Mouse (Mus musculus): ENCODE data around the gene Hectd4. TPM values are rescaled to one million over a fixed set of nuclear protein-coding genes. Genes with fewer than 3 reads are reported as not detected.
"Not testable (repeated sequence)": the region's sequence is repeated elsewhere in the genome, so short reads cannot be mapped to it uniquely, and the experiment has no call there.

Hectd4 gene
- polyA plus RNA-seq, 1 experiment from 2014 or later = 9.7 TPM

DNA sequence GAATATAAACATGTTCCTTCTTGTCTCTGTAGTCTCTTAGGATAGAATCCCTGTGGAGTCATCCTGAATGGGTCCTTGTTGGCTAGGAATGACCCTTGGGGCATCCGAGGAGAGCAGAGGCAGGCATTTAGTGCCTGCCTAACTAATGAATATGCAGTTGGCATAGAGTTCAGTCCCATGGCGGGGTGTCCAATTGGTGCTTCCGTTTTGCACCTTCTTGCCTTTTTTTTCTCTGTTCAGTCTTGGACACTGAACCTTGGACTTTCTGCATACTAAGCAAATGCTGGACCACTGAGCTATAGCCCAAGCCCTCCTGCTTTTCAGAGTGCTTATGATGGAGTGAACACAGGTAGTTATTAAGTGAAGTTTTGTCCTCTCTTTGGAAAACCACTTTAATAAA, 87.6 kb downstream of the Hectd4 start:
- ATAC-seq (ENCODE audit: low FRiP score) = no peak
- Histone ChIP-seq H3K9me3 (ENCODE audit: control insufficient read depth, low read length) (no peaks in the 10 kb centered on the region), H3K9ac (ENCODE audit: low read length) (no peak overlapping the region), H3K4me3 (ENCODE audit: low read depth, low read length) (no peak overlapping the region), H3K27me3 (ENCODE audit: control insufficient read depth, insufficient read depth, low read length) (no peaks in the 10 kb centered on the region), H3K27ac (ENCODE audit: low read depth, low read length) (no peak overlapping the region), H3K36me3 (ENCODE audit: control insufficient read depth, insufficient read depth, low read length) (peaks cover 24% of the 10 kb centered on the region), H3K4me1 (ENCODE audit: control insufficient read depth, insufficient read depth, low read length) (no peaks in the 10 kb centered on the region), H3K4me2 (no peak overlapping the region)
- WGBS = 88% methylated on average over 3 of the region's 3 CpGs
- no peak for DNase-seq (ENCODE audit: low spot score, missing footprints)

DNA sequence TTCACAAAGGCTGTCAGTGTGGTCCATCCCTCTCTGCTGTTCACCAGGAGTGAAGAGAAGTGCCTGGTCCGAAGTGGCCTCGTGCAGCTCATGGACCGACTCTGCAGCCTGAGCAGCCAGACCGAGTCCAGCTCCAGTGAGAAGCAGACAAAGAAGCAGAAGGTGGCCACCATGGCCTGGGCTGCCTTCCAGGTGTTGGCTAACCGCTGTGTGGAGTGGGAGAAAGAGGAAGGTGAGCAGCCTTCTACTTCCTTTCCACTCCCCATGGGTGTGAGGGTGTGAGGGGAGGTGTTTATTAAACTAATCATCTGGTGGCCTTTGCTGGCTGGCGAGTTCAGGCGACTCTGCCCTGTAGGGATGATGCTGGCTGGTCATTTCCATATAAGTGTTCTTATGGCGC, 91.6 kb downstream of the Hectd4 start:
- H3K27me3 ChIP-seq (ENCODE audit: control insufficient read depth, insufficient read depth, low read length) = no peaks in the 10 kb centered on the region
- H3K4me2 ChIP-seq = no peak overlapping the region
- 93% methylated on average over 8 of the region's 8 CpGs for WGBS
- H3K9ac ChIP-seq (ENCODE audit: low read length) = no peak overlapping the region
- H3K4me3 ChIP-seq (ENCODE audit: low read depth, low read length) = no peak overlapping the region
- ATAC-seq (ENCODE audit: low FRiP score) = no peak
- no peak for DNase-seq (ENCODE audit: low spot score, missing footprints)
- H3K27ac ChIP-seq (ENCODE audit: low read depth, low read length) = no peak overlapping the region
- peaks cover 35% of the 10 kb centered on the region for H3K36me3 ChIP-seq (ENCODE audit: control insufficient read depth, insufficient read depth, low read length)
- no peaks in the 10 kb centered on the region for H3K4me1 ChIP-seq (ENCODE audit: control insufficient read depth, insufficient read depth, low read length)
- no peaks in the 10 kb centered on the region for H3K9me3 ChIP-seq (ENCODE audit: control insufficient read depth, low read length)

DNA sequence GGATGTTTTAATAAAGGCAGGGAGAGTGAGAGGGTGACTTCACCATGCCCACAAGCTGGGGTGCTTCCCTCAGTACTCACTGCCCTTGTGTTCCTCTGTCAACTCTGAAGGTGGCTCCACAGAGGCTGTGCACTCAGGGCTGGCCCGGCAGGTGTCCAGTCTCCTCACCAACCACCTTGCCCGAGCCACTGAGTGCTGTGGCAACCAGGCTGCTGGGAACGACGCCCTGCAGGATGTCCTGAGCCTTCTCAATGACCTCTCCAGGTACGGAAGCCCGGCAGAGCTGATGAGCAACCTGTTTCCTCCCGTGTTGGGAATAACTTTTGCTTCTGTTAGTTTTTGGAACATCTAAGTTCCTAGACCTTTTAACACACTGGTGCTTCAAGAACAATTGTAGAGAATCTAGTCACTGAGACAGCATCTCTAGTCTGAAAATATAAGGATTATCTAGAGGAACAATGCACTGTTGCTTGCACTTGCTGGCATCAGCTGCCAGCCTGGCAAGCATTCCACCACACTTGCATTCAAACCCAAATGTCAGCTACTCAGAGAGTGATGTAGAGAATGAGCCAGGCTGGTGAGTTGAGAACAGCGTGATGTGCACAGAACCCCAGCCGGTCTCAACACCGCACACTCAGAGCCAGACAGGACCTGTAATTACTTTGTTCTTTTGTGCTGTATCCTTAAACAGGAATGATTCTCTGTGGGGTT, 93.9 kb downstream of the Hectd4 start:
- Histone ChIP-seq H3K9ac (ENCODE audit: low read length) (no peak overlapping the region), H3K4me1 (ENCODE audit: control insufficient read depth, insufficient read depth, low read length) (no peaks in the 10 kb centered on the region), H3K27ac (ENCODE audit: low read depth, low read length) (no peak overlapping the region), H3K36me3 (ENCODE audit: control insufficient read depth, insufficient read depth, low read length) (peaks cover 30% of the 10 kb centered on the region), H3K27me3 (ENCODE audit: control insufficient read depth, insufficient read depth, low read length) (no peaks in the 10 kb centered on the region), H3K4me3 (ENCODE audit: low read depth, low read length) (no peak overlapping the region), H3K4me2 (no peak overlapping the region), H3K9me3 (ENCODE audit: control insufficient read depth, low read length) (no peaks in the 10 kb centered on the region)
- 92% methylated on average over 10 of the region's 10 CpGs for WGBS
- ATAC-seq (ENCODE audit: low FRiP score) (no peak), DNase-seq (ENCODE audit: low spot score, missing footprints) (no peak)

DNA sequence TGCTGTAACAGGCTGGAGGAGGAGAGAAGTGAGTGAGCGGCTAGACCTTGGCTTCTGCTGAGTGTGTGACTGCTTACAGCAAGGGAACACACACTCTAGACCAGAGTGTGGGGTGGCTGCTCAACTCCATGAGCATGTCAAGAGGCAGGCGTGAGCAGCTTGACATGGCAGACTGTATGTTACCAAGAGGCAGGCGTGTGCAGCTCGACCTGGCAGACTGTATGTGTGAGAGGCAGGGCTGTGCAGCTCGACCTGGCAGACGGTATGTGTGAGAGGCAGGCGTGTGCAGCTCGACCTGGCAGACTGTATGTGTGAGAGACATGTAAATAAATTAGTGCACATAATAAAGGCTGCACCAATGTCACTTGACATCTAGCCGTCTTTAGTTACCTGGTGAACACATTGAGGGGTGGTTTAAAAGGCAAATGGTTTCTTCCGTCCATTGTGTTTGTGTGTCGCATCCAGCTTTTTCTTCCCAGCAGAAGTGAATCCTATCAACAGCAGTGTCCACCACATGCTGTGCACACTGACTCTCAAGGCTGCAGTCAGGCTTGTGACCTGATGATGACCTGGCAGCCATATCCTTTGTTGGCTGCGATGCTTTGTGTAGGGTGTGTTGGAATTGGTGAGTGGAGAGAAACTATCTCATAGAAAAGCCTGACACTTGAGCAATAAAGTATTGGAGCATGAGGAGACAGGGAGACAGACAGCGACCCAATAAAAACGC, 106.2 kb downstream of the Hectd4 start:
- WGBS = 91% methylated on average over 14 of the region's 14 CpGs
- Histone ChIP-seq H3K9ac (ENCODE audit: low read length) (no peak overlapping the region), H3K4me2 (no peak overlapping the region), H3K36me3 (ENCODE audit: control insufficient read depth, insufficient read depth, low read length) (peaks cover 20% of the 10 kb centered on the region), H3K4me3 (ENCODE audit: low read depth, low read length) (no peak overlapping the region), H3K9me3 (ENCODE audit: control insufficient read depth, low read length) (no peaks in the 10 kb centered on the region), H3K27ac (ENCODE audit: low read depth, low read length) (no peak overlapping the region), H3K4me1 (ENCODE audit: control insufficient read depth, insufficient read depth, low read length) (no peaks in the 10 kb centered on the region), H3K27me3 (ENCODE audit: control insufficient read depth, insufficient read depth, low read length) (no peaks in the 10 kb centered on the region)
- DNase-seq (ENCODE audit: low spot score, missing footprints) (no peak), ATAC-seq (ENCODE audit: low FRiP score) (no peak)

DNA sequence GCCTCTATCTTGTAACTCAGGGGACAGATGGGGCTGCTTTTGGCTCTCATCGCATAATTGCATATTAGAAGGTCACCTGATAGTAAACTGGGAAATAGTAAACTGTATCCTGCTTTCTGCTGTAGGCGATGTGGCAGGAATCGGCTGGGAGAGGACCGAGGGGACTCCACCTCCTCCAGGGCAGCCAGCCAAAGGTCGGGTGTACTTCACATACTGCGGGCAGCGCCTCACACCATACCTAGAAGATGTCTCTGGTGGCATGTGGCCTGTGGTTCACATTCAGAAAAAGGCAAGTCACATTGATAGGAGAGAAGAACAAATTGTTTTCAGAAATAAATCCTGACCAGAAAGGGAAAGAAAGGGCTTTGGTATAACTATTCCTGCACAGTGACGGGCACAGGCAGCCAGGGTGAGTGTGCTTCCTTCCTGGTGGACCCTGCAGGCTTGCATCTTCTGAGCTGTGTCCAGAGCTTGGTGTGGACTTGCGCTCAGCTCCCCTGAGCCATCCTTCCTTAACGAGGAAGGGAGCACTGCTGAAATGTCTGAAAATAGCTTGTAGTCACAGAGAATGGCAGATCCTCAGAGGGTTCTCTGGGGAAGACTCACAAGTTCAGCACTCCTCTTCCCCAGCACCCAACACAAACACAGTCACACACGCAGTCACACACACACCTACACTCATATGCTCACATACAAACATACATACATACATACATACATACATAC, 109.5 kb downstream of the Hectd4 start:
- no peak for ATAC-seq (ENCODE audit: low FRiP score)
- 89% methylated on average over 11 of the region's 11 CpGs for WGBS
- Histone ChIP-seq H3K9me3 (ENCODE audit: control insufficient read depth, low read length) (no peaks in the 10 kb centered on the region), H3K36me3 (ENCODE audit: control insufficient read depth, insufficient read depth, low read length) (peaks cover 22% of the 10 kb centered on the region), H3K9ac (ENCODE audit: low read length) (no peak overlapping the region), H3K4me2 (peak overlapping the region; percentile 15), H3K4me1 (ENCODE audit: control insufficient read depth, insufficient read depth, low read length) (no peaks in the 10 kb centered on the region), H3K27me3 (ENCODE audit: control insufficient read depth, insufficient read depth, low read length) (no peaks in the 10 kb centered on the region), H3K4me3 (ENCODE audit: low read depth, low read length) (peak overlapping the region; percentile 2; the same call in 1 of the 2 replicates), H3K27ac (ENCODE audit: low read depth, low read length) (no peak overlapping the region)
- no peak for DNase-seq (ENCODE audit: low spot score, missing footprints)

DNA sequence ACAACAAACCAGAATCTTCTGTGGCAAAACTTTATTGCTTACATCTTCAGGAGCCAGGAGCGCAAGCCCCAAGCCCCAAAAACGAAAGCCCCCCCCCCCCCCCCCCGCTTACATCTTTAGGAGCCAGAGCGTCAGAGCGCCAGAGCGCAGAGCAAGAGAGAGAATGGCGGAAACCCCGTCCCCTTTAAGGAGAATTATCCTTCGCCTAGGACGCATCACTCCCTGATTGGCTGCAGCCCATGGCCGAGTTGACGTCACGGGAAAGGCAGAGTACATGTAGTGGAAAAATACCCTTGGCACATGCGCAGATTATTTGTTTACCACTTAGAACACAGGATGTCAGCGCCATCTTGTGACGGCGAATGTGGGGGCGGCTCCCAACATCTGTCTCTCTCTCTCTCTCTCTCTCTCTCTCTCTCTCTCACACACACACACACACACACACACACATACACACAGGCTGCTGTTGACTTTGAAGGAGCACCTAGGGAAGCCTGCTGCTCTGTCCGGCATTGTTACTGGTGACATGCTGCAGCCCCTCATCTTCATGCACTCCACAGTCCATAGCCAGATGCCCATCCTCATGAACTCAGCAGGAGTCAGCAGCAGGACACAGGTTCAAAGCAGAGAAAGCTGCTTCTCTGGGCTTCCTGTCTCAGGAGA, 110.3 kb downstream of the Hectd4 start:
- Histone ChIP-seq H3K9ac (ENCODE audit: low read length) (0 out of 2 replicates have a peak overlapping the region, but pooled peaks have one; percentile 16), H3K4me2 (peak overlapping the region; percentile 17; the same call in 1 of the 2 replicates), H3K36me3 (ENCODE audit: control insufficient read depth, insufficient read depth, low read length) (peaks cover 17% of the 10 kb centered on the region), H3K4me3 (ENCODE audit: low read depth, low read length) (peak overlapping the region; percentile 2; the same call in 1 of the 2 replicates)
- not testable (repeated sequence) for H3K9me3 ChIP-seq (ENCODE audit: control insufficient read depth, low read length); DNase-seq (ENCODE audit: low spot score, missing footprints); ATAC-seq (ENCODE audit: low FRiP score); H3K27ac ChIP-seq (ENCODE audit: low read depth, low read length); H3K27me3 ChIP-seq (ENCODE audit: control insufficient read depth, insufficient read depth, low read length); H3K4me1 ChIP-seq (ENCODE audit: control insufficient read depth, insufficient read depth, low read length)
- 76% methylated on average over 6 of the region's 19 CpGs for WGBS

DNA sequence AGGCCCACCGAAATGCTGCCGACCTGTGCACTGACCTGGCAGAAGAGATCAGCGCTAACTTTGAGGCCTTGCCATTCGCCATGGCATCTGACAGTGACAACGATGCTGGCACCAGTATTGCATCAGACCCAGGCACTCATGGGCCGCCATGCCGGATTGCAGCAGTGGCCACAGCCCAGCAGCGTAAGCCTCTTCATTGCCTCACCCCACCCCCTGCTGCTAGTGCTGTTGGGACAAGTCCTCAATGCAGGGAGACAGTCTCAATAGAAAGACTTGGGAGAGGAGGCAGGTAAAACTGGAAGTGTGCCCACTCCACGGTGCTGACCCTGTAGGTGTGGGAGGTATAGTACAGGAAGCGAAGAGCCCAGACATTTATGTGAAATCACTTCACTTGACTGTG, 111.7 kb downstream of the Hectd4 start:
- no peak overlapping the region for H3K27ac ChIP-seq (ENCODE audit: low read depth, low read length)
- H3K4me3 ChIP-seq (ENCODE audit: low read depth, low read length) = no peak overlapping the region
- no peaks in the 10 kb centered on the region for H3K9me3 ChIP-seq (ENCODE audit: control insufficient read depth, low read length)
- WGBS = 98% methylated on average over 10 of the region's 10 CpGs
- H3K4me1 ChIP-seq (ENCODE audit: control insufficient read depth, insufficient read depth, low read length) = no peaks in the 10 kb centered on the region
- ATAC-seq (ENCODE audit: low FRiP score) (no peak), DNase-seq (ENCODE audit: low spot score, missing footprints) (no peak)
- H3K36me3 ChIP-seq (ENCODE audit: control insufficient read depth, insufficient read depth, low read length) = peaks cover 14% of the 10 kb centered on the region
- H3K4me2 ChIP-seq = no peak overlapping the region
- H3K27me3 ChIP-seq (ENCODE audit: control insufficient read depth, insufficient read depth, low read length) = no peaks in the 10 kb centered on the region
- H3K9ac ChIP-seq (ENCODE audit: low read length) = no peak overlapping the region

DNA sequence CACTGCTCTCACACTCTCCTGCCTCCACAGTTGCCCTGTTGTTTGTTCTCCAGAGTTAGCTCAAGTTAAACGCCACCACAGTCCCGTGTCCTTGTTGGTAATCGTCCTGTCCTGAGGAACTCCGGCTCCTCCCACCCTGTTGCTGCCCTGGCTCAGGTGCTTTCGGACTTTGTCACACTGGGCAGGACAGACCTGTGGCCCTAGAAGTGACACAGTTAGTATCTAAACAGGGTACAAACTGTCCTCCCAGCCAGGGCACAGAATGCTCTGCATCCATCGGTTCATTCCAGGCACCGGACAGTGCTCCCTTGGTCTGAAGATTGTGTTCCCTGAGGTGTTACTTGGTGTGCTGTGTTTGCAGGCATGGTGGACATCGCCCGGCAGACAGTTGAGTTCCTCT, 114.0 kb downstream of the Hectd4 start:
- no peak for ATAC-seq (ENCODE audit: low FRiP score)
- H3K4me3 ChIP-seq (ENCODE audit: low read depth, low read length) = no peak overlapping the region
- H3K36me3 ChIP-seq (ENCODE audit: control insufficient read depth, insufficient read depth, low read length) = peaks cover 20% of the 10 kb centered on the region
- no peaks in the 10 kb centered on the region for H3K4me1 ChIP-seq (ENCODE audit: control insufficient read depth, insufficient read depth, low read length)
- 89% methylated on average over 9 of the region's 9 CpGs for WGBS
- no peaks in the 10 kb centered on the region for H3K27me3 ChIP-seq (ENCODE audit: control insufficient read depth, insufficient read depth, low read length)
- no peak overlapping the region for H3K4me2 ChIP-seq
- H3K9me3 ChIP-seq (ENCODE audit: control insufficient read depth, low read length) = no peaks in the 10 kb centered on the region
- no peak overlapping the region for H3K27ac ChIP-seq (ENCODE audit: low read depth, low read length)
- H3K9ac ChIP-seq (ENCODE audit: low read length) = no peak overlapping the region
- DNase-seq (ENCODE audit: low spot score, missing footprints) = no peak
